Mouse (Mus musculus) lung, embryonic 16.5 days (tissue): ENCODE measurements around the gene Spn. TPM values are rescaled to one million over a fixed set of nuclear protein-coding genes. Genes with fewer than 3 reads are reported as not detected.

Source experiments
- polyA plus RNA-seq: library from polyadenylated mRNA; unstranded; fragments of >200 nt; fragmentation: Nextera tagmentation; extraction: Ambion mirVana; gene quantifications from 2 replicates; pipeline ENCODE4 v1.2.1, GENCODE M21; 2015

Spn gene
- polyA plus RNA-seq, 1 experiment from 2014 or later, result 0.44 TPM

Other genes starting within 250 kb of the Spn start
- gene Tmem219, start 214.9 kb downstream of the Spn start, polyA plus RNA-seq, result 28.4 and 30.8 TPM in 2 replicates
- 11.7 and 12.3 TPM in 2 replicates for gene Kctd13, start 208.9 kb downstream of the Spn start, polyA plus RNA-seq
- gene Asphd1, start 188.2 kb downstream of the Spn start, polyA plus RNA-seq, result 0.14 and 0.20 TPM in 2 replicates
- gene Sez6l2, start 187.3 kb downstream of the Spn start, polyA plus RNA-seq, result 0.36 and 0.63 TPM in 2 replicates
- gene Cdipt, start 161.9 kb downstream of the Spn start, polyA plus RNA-seq, result 119 and 122 TPM in 2 replicates
- 0.89 and 2.1 TPM in 2 replicates for gene Cdiptos, start 161.7 kb downstream of the Spn start, polyA plus RNA-seq
- 14.9 and 17.9 TPM in 2 replicates for gene Mvp, start 123.2 kb downstream of the Spn start, polyA plus RNA-seq
- 0.62 and 0.93 TPM in 2 replicates for gene Pagr1b, start 121.3 kb downstream of the Spn start, polyA plus RNA-seq
- 45.9 and 67.2 TPM in 2 replicates for gene Pagr1a, start 120.5 kb downstream of the Spn start, polyA plus RNA-seq
- 39.1 and 63.1 TPM in 2 replicates for gene Gm42742, start 116.7 kb downstream of the Spn start, polyA plus RNA-seq
- 4.5 TPM in 2 replicates for gene Prrt2, start 116.6 kb downstream of the Spn start, polyA plus RNA-seq
- gene Maz, start 110.8 kb downstream of the Spn start, polyA plus RNA-seq, result 38.6 and 46.1 TPM in 2 replicates
- gene Kif22, start 95.4 kb downstream of the Spn start, polyA plus RNA-seq, result 140 and 153 TPM in 2 replicates
- 7.1 TPM in 1 of 2 replicates, not detected in the other for gene Zg16, start 50.5 kb downstream of the Spn start, polyA plus RNA-seq
- 11.5 and 12.8 TPM in 2 replicates for gene AI467606, start 46.5 kb downstream of the Spn start, polyA plus RNA-seq
- gene Qprt, start 15.6 kb downstream of the Spn start, polyA plus RNA-seq, result 0.43 and 1.2 TPM in 2 replicates
- gene Cd2bp2, start 58.2 kb upstream of the Spn start, polyA plus RNA-seq, result 53.9 and 54.0 TPM in 2 replicates
- 20.5 and 23.8 TPM in 2 replicates for gene Tbc1d10b, start 70.6 kb upstream of the Spn start, polyA plus RNA-seq
- 47.4 and 105 TPM in 2 replicates for gene Mylpf, start 71.1 kb upstream of the Spn start, polyA plus RNA-seq
- 27.7 and 32.3 TPM in 2 replicates for gene Zfp553, start 95.2 kb upstream of the Spn start, polyA plus RNA-seq
- gene Sept1, start 95.3 kb upstream of the Spn start, polyA plus RNA-seq, result 23.2 and 23.4 TPM in 2 replicates
- gene Zfp771, start 106.5 kb upstream of the Spn start, polyA plus RNA-seq, result 36.9 and 48.7 TPM in 2 replicates
- 138 and 147 TPM in 2 replicates for gene Dctpp1, start 122.9 kb upstream of the Spn start, polyA plus RNA-seq
- gene Sephs2, start 136.2 kb upstream of the Spn start, polyA plus RNA-seq, result 49.6 and 54.5 TPM in 2 replicates
- gene Itgal, start 158.4 kb upstream of the Spn start, polyA plus RNA-seq, result 2.1 and 3.1 TPM in 2 replicates
- gene Zfp768, start 207.8 kb upstream of the Spn start, polyA plus RNA-seq, result 15.1 and 17.6 TPM in 2 replicates
- 8.4 and 9.9 TPM in 2 replicates for gene Zfp747, start 238.2 kb upstream of the Spn start, polyA plus RNA-seq
- gene 9130019O22Rik, start 249.3 kb upstream of the Spn start, polyA plus RNA-seq, result 7.3 and 8.0 TPM in 2 replicates